Mouse (Mus musculus) hindbrain, postnatal 0 days (tissue): ENCODE data around the gene Naa16. TPM values are rescaled to one million over a fixed set of nuclear protein-coding genes. Genes with fewer than 3 reads are reported as not detected.

ENCODE experiments used
- ATAC-seq: fragments of 200-750 bp; cut with Nextera tagmentation; 2 replicates; pipeline ENCODE4 v1.8.0; 2017; ENCODE audit warnings: mild to moderate bottlenecking, moderate TSS enrichment, moderate library complexity
- DNase-seq: peaks from one replicate; pipeline ENCODE4 v3.0.0-alpha.2; 2015; ENCODE audit warnings: low spot score
- H3K27ac ChIP-seq: fragments of 300-500 bp; sonication (generic); 2 replicates; pipeline ENCODE4 v1.5.1; 2014; ENCODE audit warnings: mild to moderate bottlenecking
- H3K27me3 ChIP-seq: fragments of 300-500 bp; sonication (generic); 2 replicates; pipeline ENCODE4 v1.6.1; 2014; ENCODE audit warnings: low read length, mixed read lengths; ENCODE audit not compliant: insufficient read depth
- H3K36me3 ChIP-seq: fragments of 300-500 bp; sonication (generic); 2 replicates; pipeline ENCODE4 v1.6.1; 2014; ENCODE audit warnings: low read length, mixed read lengths; ENCODE audit not compliant: insufficient read depth
- H3K4me1 ChIP-seq: fragments of 300-500 bp; sonication (generic); 2 replicates; pipeline ENCODE4 v1.6.1; 2014; ENCODE audit warnings: antibody characterized with exemption, low read length, mixed read lengths; ENCODE audit not compliant: insufficient read depth
- H3K4me2 ChIP-seq: fragments of 300-500 bp; sonication (generic); 2 replicates; pipeline ENCODE4 v1.6.1; 2014; ENCODE audit warnings: low read depth, mild to moderate bottlenecking, low read length, moderate library complexity, mixed read lengths
- H3K4me3 ChIP-seq: fragments of 300-500 bp; sonication (generic); 2 replicates; pipeline ENCODE4 v1.5.1; 2014; ENCODE audit warnings: low read length
- H3K9ac ChIP-seq: fragments of 300-500 bp; sonication (generic); replicated peaks from 2 replicates; pipeline ENCODE4 v1.6.1; 2014; ENCODE audit warnings: mild to moderate bottlenecking, low read length, moderate library complexity, mixed read lengths
- H3K9me3 ChIP-seq: fragments of 300-500 bp; sonication (generic); 2 replicates; pipeline ENCODE4 v1.6.1; 2016; ENCODE audit warnings: low read length, mixed read lengths
- CTCF ChIP-seq: IDR thresholded peaks from 2 replicates; pipeline ENCODE4 v1.5.1; 2016; ENCODE audit warnings: antibody characterized with exemption, control low read depth, low read depth
- WGBS: fragments of 180-500 bp; shearing (Covaris S2); extraction: QIAGEN DNeasy Blood & Tissue Kit; methylation state at CpG from one replicate; pipeline ENCODE4 v1.1.7; 2014; 5-methylcytosine and 5-hydroxymethylcytosine counted together
- polyA plus RNA-seq: library from polyadenylated mRNA; unstranded; fragments of >200 nt; fragmentation: Nextera tagmentation; extraction: Ambion mirVana; gene quantifications from 2 replicates; pipeline ENCODE4 v1.2.1, GENCODE M21; 2015
- total RNA-seq: library from RNA; depleted of rRNA; stranded (reverse); fragments of >200 nt; gene quantifications from 2 replicates; pipeline ENCODE4 v1.2.3, GENCODE M21; 2014; rRNA removed

Gene Naa16
- total and polyA plus RNA-seq, 2 experiments from 2014 or later, result 2.4 to 14.4 TPM

DNA sequence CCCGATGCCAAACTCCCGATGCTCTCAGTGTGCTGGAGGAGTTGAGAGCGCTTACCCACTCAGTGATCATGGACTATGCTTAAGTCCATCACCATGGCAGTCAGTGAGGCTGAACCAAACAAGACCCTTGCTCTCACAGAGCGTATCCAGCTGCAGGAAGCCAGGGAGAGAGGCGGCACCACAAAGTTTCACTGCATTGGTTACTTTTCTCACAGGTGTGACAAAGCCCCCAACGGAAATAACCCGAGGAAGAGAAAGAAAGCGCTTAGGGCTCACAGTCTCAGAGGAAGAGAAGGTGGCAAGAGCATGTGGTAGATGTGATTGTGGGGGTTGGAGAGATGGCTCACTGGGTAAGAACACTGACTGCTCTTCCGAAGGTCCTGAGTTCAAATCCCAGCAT lies 110.1 kb downstream of the Naa16 start:
- no peaks in the 10 kb centered on the region for H3K27me3 ChIP-seq
- 88% methylated on average over 9 of the region's 9 CpGs for WGBS
- ATAC-seq (no peak), DNase-seq (no peak)
- H3K27ac ChIP-seq, result no peak overlapping the region
- H3K4me1 ChIP-seq, result no peaks in the 10 kb centered on the region
- no peak overlapping the region for H3K4me2 ChIP-seq
- TF ChIP-seq CTCF, result no peak
- H3K9me3 ChIP-seq, result no peaks in the 10 kb centered on the region
- H3K9ac ChIP-seq, result no peak overlapping the region
- H3K36me3 ChIP-seq, result no peaks in the 10 kb centered on the region
- H3K4me3 ChIP-seq, result no peak overlapping the region

DNA sequence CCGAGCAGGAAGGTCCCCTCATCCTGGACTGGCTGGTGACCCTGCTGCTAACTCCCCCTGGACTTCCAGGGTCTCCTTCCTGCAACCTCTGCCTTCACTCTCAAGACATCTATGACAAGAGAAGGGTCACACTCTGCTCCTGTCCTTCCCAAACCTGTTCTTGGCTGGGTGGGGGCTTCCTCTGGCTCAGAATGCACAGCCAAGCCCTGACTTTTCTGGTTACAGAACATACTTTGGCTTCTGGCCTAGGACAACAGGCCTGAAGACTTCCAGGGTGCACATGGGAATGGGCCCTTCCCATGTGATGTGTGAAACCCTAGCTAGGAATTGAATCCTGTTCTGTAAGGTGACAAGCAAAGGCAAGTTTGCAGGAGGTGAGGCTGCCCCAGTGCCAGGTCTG lies 111.1 kb downstream of the Naa16 start:
- TF ChIP-seq CTCF, result no peak
- Histone ChIP-seq H3K4me3 (no peak overlapping the region), H3K9me3 (no peaks in the 10 kb centered on the region), H3K27ac (no peak overlapping the region), H3K36me3 (no peaks in the 10 kb centered on the region), H3K9ac (no peak overlapping the region), H3K4me1 (no peaks in the 10 kb centered on the region), H3K4me2 (no peak overlapping the region), H3K27me3 (no peaks in the 10 kb centered on the region)
- no peak for ATAC-seq
- 62% methylated on average over 1 of the region's 1 CpGs for WGBS
- no peak for DNase-seq

DNA sequence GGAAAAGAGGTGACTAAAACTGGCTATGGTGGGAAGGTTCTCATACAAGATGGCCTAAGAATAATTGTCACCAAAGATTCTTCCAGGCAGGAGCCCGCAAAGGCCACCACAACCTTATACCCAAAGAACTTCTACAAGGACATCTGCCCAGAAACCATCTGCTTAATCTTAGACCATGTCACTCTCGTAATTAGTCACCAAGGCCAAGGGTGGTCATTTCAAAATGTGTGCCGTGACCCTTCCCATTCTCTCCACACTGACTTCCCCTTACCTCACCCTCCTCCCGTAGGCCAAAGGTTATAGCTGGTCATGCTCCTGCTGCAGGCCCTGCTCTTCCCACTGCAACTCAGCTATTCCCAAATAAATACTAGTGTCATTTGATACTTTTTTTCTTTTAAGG lies 111.7 kb downstream of the Naa16 start:
- TF ChIP-seq CTCF, result no peak
- Histone ChIP-seq H3K9ac (no peak overlapping the region), H3K9me3 (no peaks in the 10 kb centered on the region), H3K4me3 (no peak overlapping the region), H3K4me1 (no peaks in the 10 kb centered on the region), H3K27ac (no peak overlapping the region), H3K36me3 (no peaks in the 10 kb centered on the region), H3K27me3 (no peaks in the 10 kb centered on the region), H3K4me2 (no peak overlapping the region)
- DNase-seq (no peak), ATAC-seq (no peak)
- 91% methylated on average over 4 of the region's 4 CpGs for WGBS

DNA sequence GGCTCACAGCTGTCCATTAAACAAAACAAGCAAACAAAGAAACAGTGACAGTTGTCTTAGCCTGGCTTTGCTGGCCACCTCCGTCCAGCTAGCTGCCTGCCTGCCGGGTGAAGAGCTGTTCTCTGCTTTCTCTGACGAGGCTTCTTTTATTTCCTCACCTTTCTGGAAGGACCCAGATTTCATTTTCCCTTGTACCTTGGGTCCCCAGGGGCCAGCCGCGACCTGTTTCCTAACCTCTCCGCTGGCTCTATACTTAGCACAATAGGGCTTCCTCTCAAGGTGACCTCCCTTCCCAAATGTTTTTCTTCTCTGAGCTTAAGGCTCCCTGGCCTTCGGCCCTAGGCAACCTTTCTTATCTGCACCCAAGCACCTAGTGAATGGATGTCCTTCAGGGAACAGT lies 112.7 kb downstream of the Naa16 start:
- H3K36me3 ChIP-seq, result no peaks in the 10 kb centered on the region
- DNase-seq, result no peak
- no peaks in the 10 kb centered on the region for H3K9me3 ChIP-seq

DNA sequence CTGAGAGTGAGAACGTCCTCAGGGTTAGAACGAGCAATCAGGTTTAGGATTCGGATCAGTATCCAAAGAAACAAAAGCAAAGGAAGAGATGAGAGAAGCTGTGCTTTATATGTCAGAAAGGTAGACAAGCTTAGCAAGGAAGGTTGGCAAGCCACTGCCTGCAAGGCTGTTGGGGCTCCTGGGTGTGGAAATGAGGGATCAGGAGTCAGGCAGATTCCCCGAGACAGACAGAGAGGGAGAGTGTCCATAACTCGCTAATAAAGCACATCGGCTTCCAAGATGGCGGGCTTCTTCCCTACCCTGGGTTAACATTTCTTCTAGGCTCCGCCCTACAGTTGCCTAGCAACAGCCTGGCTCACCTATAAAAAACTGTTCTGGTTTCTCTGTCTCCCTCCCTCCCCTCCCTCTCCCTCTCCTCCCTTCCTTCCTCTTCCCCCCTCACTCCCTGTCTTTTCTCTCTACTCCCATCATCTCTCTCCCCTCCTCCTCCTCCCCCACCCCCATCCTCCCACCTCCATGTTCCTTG lies 114.6 kb downstream of the Naa16 start:
- TF ChIP-seq CTCF, result no peak
- 77% methylated on average over 8 of the region's 8 CpGs for WGBS
- Histone ChIP-seq H3K4me3 (no peak overlapping the region), H3K36me3 (no peaks in the 10 kb centered on the region), H3K4me2 (no peak overlapping the region), H3K27me3 (no peaks in the 10 kb centered on the region), H3K9ac (no peak overlapping the region), H3K9me3 (no peaks in the 10 kb centered on the region), H3K27ac (no peak overlapping the region), H3K4me1 (no peaks in the 10 kb centered on the region)
- ATAC-seq, result 0 out of 2 replicates have a peak, but pooled peaks have one; percentile 52
- DNase-seq, result no peak

More for the DNA sequence above, 112.7 kb downstream of the Naa16 start:
- no peak for TF ChIP-seq CTCF
- Histone ChIP-seq H3K27ac (no peak overlapping the region), H3K4me1 (no peaks in the 10 kb centered on the region), H3K27me3 (no peaks in the 10 kb centered on the region), H3K9ac (no peak overlapping the region), H3K4me2 (no peak overlapping the region), H3K4me3 (no peak overlapping the region)
- 49% methylated on average over 7 of the region's 7 CpGs for WGBS
- no peak for ATAC-seq

DNA sequence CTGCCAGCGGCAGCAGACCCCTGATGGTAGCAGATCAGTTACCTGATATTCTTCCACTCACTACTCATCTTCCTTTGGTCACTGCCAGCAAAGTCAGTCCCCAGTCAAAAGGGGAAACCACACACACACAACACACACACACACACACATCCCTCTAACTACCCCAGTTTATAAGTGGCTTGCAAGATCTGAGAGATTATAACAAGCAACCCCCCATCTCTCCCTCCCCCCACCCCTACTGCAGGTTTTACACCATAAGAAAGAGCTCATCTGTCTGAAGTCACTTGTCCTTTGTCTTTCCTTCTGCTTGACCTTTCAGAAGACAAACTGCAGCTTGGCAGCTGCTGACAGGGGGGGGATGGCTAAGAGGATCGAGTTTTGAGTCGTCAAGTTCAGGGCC lies 115.1 kb downstream of the Naa16 start:
- Histone ChIP-seq H3K9me3 (no peaks in the 10 kb centered on the region), H3K4me2 (no peak overlapping the region), H3K27ac (no peak overlapping the region), H3K9ac (no peak overlapping the region), H3K4me1 (no peaks in the 10 kb centered on the region), H3K4me3 (no peak overlapping the region), H3K27me3 (no peaks in the 10 kb centered on the region), H3K36me3 (no peaks in the 10 kb centered on the region)
- no peak for DNase-seq
- no peak for TF ChIP-seq CTCF
- WGBS, result 44% methylated on average over 3 of the region's 3 CpGs
- ATAC-seq, result no peak

Other genes starting within 250 kb of the Naa16 start
- not detected in 2 replicates for gene Zfp957, start 143.4 kb downstream of the Naa16 start, total RNA-seq
- not detected in 2 replicates for gene Zfp957, start 143.4 kb downstream of the Naa16 start, polyA plus RNA-seq
- 68.6 and 74.4 TPM in 2 replicates for gene Rgcc, start 89.1 kb downstream of the Naa16 start, total RNA-seq
- gene Rgcc, start 89.1 kb downstream of the Naa16 start, polyA plus RNA-seq, result 43.3 and 55.1 TPM in 2 replicates
- gene Mtrf1, start 7.0 kb upstream of the Naa16 start, total RNA-seq, result 4.1 and 6.6 TPM in 2 replicates
- gene Mtrf1, start 7.0 kb upstream of the Naa16 start, polyA plus RNA-seq, result 9.5 and 12.1 TPM in 2 replicates
- gene Kbtbd7, start 35.7 kb upstream of the Naa16 start, total RNA-seq, result 27.0 and 27.8 TPM in 2 replicates
- 10.2 and 10.7 TPM in 2 replicates for gene Kbtbd7, start 35.7 kb upstream of the Naa16 start, polyA plus RNA-seq
- 2.5 and 2.9 TPM in 2 replicates for gene Kbtbd6, start 61.1 kb upstream of the Naa16 start, total RNA-seq
- 1.1 and 1.8 TPM in 2 replicates for gene Kbtbd6, start 61.1 kb upstream of the Naa16 start, polyA plus RNA-seq
- 4.3 and 6.4 TPM in 2 replicates for gene Elf1, start 90.4 kb upstream of the Naa16 start, total RNA-seq
- 3.4 TPM in 2 replicates for gene Elf1, start 90.4 kb upstream of the Naa16 start, polyA plus RNA-seq
- 20.6 and 27.7 TPM in 2 replicates for gene Wbp4, start 90.7 kb upstream of the Naa16 start, total RNA-seq
- 49.9 and 51.2 TPM in 2 replicates for gene Wbp4, start 90.7 kb upstream of the Naa16 start, polyA plus RNA-seq
- 16.0 and 16.4 TPM in 2 replicates for gene Sugt1, start 196.9 kb upstream of the Naa16 start, total RNA-seq
- 87.3 and 88.4 TPM in 2 replicates for gene Sugt1, start 196.9 kb upstream of the Naa16 start, polyA plus RNA-seq